Mouse (Mus musculus): ENCODE measurements around the gene Oas1h.

DNA sequence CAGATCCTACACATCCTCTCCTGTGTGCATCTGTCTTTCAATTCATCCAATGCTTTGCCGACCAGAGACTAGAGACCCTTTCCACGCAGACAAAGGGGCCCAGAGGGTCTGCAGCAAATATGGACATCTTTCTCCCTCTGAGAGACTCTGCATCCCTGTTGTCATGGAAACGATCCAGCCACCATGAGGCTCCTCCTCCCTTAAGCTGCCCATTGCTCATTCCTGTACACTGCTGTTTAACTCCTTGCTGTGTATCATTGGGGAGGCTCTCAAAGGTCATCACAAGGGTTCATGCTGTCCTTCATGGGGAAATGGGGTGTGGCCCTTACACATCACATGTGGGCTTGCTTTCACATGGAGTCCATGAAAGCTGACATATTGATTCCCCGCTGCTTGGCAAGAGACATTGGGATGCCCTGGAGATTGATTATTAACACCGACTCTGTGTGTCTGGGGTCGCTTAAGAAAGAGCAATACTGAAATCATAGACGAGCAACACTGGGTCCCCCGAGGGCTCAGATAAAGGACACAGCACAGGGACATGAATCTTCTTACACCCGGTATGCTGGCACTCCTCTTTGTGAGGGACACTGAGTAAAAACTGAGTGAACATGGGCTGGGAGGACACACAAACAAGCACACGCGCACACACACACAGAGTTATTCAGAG is 34.1 kb downstream of the Oas1h start:
- TF ChIP-seq CTCF (IDR thresholded peaks at IDR 0.05; ENCODE audit: low read depth, low read length) (no peak), POLR2A (IDR thresholded peaks at IDR 0.05; ENCODE audit: extremely low read depth, insufficient read depth, low read length) (no peak)

All from liver, adult 2 months (tissue).